Mouse (Mus musculus) gastrocnemius, adult 8-10 months (tissue): ENCODE data around the gene Ncam1. TPM values are rescaled to one million over a fixed set of nuclear protein-coding genes. Genes with fewer than 3 reads are reported as not detected.

Experiments
- DNase-seq, 2 experiments: peaks; one replicate each; pipeline ENCODE4 v3.0.0; 2022; ENCODE audit warnings: low spot score in 2 of 2
- total RNA-seq, 4 experiments: library from RNA; stranded (reverse); gene quantifications; 2 replicates each; pipeline ENCODE4 v1.2.4; 2022

Ncam1 gene
- total RNA-seq, 4 experiments from 2014 or later, result 6.7 to 12.6 (median 10.2) TPM

DNA sequence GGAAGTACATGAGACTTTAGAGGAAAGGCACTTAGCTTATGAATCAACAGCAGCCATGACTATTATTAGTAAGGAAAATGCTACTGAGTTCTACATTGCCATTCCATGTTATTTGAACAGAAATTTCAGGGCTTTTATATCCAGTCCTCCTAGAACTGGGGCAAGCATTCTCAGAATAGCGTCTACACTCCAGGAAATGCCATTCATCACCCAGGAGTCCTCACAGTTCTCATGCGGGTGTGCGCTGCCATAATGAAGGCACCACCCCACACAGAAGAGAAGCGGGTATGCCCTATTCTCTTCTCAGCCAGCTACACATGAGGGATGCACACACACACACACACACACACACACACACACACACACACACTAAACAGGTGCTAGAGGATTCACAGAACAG, 43.5 kb downstream of the Ncam1 start:
- DNase-seq, result no peak

DNA sequence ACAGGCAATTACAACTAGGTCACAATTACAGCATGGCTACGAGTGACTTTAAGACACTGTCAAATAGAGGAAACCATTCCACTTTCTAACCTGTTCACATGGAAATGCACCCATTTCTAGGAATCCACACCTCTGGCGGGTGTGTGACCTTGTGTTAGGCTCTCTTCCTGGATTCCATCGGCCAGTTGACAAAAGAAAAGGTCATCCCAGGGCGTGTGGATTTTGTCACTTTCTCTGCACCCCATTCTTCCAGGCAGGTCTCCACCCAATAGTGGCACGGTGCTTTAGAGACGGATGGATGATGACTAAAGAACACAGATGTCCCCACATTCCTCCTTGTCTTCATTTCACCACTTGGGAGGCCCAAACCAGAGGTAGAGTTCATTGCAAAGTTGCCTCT, 47.3 kb downstream of the Ncam1 start:
- DNase-seq, result no peak

DNA sequence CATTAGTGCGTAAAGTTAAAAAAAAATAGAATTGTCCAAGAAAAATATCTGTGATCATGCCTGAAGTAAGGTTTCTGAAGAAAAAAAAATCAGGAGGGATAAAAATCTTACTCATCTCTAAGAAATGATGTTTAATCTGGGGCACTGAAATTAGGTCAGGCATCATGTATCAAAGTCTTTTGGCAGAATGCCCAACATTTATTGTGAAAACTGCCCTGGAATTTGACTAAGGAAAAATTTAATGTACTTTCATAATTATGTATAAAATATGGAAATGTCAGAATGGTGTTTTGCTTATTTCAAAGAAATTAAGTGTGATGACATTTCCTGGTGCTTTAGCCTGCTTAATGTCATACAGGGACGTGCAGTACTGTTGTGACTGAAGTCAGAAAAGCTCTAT, 52.5 kb downstream of the Ncam1 start:
- no peak for DNase-seq

DNA sequence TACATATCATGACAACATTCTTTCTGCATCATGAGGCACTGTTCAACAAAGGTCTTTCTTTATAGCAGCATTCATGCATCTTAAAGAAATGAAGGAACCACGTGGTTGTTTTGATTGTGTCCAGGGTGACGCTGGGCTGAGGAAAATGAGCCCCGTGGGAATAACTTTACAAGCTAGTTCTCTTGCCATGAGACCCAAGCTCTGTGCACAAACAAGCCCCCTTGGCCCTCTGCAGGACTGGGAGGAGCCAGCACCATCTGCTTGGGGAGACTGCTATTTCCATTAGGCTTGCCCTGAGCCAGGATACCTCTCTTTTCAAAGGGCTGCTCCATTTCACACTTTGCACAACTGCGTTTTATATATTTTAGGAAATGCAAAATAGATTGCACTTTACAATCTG, 53.0 kb downstream of the Ncam1 start:
- no peak for DNase-seq

DNA sequence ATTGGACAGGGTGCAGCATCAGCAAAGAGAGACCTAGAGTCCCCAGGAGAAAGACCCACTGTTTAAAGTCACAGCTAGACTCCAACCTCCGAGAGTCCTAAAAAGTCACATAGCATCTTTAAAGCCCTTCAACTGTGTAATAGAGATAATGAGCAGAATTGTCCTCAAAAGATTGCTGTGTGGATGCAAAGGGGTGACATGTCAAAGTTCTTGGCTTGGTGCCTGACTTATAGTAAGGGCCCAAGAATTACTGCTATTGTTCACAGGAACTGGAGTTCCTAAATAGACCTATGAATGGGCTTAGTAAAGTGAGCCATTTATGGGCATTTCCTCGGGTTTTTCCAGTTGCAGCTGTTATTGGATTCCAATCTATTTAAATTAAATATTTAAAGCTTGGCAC, 54.4 kb downstream of the Ncam1 start:
- no peak for DNase-seq

DNA sequence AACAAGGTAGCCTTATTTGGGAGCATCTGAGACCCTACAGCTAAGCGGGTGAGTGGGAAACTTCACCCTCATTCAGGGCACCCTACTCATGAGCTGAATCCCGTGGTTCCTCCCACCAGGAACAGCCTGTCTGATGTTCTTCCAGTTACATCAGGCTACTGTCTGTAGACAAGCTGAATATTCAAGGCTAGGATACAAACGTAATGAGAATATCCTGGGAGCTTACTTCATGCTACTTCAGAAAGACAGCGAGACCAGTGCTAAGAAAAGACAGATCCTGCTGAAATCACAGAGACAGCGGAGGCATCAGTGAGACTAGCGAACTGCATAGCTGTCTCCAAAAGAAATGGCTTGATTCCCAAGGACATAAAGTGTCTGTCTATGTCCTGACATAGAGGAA, 58.8 kb downstream of the Ncam1 start:
- DNase-seq, result no peak

DNA sequence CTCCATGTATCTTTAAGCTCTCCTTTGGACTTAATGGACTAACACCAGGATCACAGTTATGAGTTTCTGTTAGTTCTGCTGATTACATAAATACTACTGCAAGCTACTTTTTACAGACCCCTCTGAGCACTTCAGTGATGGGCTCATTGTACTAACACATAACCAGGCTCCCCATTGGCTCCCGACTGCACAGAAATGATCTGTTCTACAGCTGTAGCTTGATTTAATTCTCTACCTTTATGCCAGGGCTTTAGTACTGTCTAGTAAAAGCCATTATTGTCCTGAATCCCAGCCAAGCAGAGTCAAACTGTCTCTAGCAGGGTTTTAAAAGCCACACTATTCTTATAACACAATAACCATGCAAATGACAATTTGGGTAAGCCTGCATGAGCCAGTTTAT, 60.2 kb downstream of the Ncam1 start:
- DNase-seq, result no peak

DNA sequence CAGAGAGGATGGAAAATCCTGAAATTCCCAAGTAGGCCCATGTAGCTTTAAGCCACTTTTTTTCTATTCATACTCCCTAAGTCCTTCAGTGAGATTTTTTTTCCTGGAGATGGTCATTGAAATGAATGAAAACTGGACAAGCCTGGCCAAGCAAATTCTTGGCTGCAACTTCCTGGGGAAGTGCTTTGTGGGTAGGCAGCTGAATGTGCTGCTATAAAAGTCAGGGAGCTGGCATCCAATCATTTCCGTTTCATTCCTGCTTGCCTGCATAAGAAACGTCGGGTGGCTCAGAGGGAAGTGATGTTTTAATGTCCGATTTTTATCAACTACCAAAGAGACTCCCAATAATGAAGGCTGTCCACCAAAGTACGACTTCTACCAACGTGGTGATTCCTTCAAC, 61.6 kb downstream of the Ncam1 start:
- no peak for DNase-seq

GRCm38 (mm10) chr9:49734348-49735007, 64.2 kb downstream of the Ncam1 start:
- no peak for DNase-seq

DNA sequence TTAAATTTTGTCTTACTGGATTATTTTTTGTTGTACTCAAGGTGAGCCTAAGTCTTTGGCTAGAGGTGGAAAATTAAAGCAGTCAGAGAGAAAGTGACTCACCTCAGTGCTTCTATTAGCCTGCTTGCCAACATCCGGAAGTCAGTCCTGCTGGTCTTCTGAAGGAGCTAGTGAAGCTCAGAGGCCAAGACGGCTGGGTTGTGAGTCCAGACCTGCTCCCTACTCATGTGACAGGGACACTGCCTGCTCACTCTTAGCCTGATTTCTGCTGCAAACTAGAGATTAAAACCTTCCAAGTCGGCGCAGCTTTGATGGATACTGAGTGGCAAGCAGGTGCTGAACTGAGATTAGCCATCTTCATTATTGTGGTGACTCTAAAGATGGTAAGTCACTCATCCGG, 65.0 kb downstream of the Ncam1 start:
- no peak for DNase-seq

DNA sequence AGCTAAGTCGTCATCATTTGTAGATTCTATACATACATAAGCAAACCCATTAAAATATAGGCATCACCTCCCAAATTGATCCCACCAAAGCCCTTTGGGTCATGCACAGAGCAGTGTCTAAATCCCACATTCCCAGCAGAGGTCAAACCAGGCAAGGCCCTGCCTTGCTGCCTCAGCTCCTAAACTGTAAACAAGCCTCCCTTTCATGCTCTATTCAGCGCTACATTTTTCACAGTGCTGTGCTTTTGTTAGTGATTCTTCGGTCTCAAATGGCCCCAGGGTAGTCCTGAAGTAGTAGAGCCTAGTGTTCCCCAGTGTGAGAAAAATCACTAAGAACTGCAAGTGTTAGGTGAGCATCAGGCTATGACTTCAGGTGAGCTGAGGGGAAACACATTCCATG, 69.2 kb downstream of the Ncam1 start:
- no peak for DNase-seq

DNA sequence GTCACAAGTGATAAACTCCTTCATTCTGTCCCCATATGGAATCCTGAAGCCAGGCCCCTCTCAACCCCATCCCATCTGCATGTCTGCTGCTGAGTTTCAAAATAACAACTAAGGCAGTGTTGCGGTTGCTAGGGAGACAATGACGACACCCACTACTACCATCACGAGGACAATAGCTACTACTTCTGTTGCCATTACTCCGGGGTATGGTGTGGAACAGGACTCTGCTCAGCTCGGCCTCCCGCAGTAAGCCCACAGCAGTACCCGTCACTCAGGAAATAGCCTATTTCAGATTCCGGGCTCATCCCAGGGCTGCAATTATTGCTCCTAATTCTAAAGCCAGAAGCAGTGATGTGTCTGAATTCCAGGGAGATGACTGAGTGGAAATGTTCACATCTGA, 70.5 kb downstream of the Ncam1 start:
- no peak for DNase-seq

- no peak for DNase-seq
Measured at GRCm38 (mm10) chr9:49722765-49723164, 76.0 kb downstream of the Ncam1 start.

DNA sequence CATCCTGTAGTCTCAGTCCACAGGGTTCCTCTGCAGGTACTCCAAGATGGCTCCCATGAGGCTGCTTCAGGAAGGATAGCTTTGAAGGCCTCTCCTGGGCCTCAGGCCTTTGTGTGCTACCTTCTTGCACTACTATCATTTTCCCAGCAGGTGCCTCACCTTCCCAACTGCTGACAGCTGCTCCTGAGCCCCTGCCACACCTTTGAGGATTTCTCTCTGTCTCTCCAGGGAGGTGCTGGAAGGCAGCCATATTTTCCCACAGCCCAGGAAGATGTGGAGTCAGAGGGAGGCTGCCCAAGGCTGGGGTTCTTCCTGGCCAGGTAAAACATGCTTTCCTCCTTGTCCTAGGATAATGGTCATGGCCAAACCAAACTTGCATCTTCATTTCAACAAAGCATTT, 83.6 kb downstream of the Ncam1 start:
- no peak for DNase-seq

DNA sequence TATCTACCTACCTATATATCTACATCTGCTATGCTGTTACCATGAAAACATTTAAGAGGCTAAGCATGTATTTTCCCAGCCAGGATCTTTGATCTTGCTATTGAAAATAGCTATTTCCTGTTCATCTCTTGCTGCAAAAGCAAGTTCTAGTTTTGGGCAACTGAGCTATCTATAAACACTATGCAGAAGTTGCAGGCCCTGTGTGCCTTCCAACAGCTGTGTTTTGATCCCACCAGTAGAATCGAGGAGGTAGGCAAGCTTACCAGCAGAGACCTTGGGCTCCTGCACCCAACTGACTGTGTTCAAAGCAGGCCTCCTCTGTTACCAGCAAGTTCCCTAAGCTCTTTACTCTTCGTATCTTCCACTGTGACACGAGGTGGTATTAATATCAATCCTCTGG, 84.6 kb downstream of the Ncam1 start:
- no peak for DNase-seq

DNA sequence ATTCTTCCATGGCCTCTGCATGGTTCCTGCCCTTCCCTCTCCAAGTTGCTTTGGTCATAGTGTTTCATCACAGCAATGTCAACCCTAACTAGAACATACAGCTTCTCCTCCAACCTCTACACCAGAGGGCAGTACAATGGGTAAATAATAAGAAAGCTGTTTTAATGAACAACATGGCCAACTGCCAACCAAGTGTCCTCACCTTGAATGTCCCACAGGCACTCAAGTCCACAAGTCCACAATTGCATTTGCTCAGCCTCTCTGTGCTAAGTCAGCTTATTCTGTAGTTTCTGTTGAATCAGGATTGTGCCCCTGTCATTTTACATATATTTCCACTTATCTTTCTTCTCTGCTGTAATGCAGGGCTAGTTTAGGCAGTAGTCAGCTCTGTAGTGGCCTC, 91.1 kb downstream of the Ncam1 start:
- DNase-seq, result no peak

DNA sequence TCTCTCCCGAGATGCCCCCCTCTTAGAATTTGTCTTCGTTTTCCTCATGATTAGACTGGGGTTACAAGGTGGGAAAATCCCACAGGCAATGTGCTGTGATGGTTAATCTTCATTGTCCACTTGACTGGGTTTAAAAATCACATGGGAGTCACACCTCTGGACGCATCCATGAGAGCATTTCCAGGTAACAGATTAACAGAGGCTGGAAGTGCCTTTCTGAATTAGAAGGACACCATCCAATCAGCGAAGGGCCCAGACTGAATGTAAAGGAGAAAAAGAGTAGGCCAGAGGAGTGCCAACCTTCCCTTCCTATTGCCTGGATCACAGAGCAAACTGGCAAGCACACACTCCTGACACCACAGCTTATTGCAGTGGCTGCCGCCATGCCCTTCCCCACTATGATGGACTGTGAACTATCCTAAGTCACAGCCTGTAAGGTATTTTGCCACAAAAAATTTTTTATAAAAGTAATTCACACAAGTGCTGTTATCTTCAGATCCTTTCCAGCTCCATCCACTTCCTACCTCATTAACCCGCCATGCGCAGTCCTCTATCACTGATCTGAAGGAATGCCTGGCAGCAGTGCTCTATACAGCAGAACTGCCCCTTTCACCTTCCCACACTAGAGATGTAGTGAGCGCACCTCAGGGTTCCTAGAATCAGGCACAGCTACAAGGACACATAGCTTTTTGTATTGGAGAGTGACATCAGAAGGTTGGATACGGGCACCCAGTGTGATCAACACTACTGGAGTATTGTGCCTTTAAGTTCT, 94.3 kb downstream of the Ncam1 start:
- no peak for DNase-seq

- no peak for DNase-seq
Measured at GRCm38 (mm10) chr9:49695371-49695770, 103.4 kb downstream of the Ncam1 start.

GRCm38 (mm10) chr9:49692791-49693190, 105.9 kb downstream of the Ncam1 start:
- DNase-seq, result no peak

DNA sequence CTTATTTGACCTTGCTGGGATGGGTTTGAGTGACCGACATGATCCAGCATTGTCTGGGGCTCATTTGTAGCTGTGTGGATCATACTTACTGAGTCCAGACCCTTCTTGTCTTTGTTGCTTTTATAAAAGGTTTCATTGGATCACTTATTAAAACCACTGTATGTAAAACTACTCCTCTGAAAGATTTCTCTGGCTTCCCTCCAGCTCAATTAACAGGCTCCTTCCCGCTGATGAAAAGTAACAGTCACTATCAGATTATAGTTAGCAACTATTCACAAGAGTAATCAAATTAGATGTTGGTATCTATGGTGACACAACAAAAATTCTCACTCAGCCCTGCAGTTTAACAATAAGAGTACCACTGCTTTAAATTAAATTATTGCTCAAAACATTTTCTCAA, 107.4 kb downstream of the Ncam1 start:
- no peak for DNase-seq

GRCm38 (mm10) chr9:49683566-49684273, 115.0 kb downstream of the Ncam1 start:
- no peak for DNase-seq

- DNase-seq, result no peak
Measured at GRCm38 (mm10) chr9:49681848-49682469, 116.8 kb downstream of the Ncam1 start.
